Mouse (Mus musculus) intestine, embryonic 14.5 days (tissue): ENCODE results near the gene Tdrd5. TPM values are rescaled to one million over a fixed set of nuclear protein-coding genes. Genes with fewer than 3 reads are reported as not detected.

Experiments used
- ATAC-seq: fragments of 200-750 bp; cut with Nextera tagmentation; replicated peaks from 2 replicates; pipeline ENCODE4 v1.8.0; 2017; ENCODE audit warnings: low read depth, moderate number of reproducible peaks, moderate TSS enrichment, moderate library complexity; ENCODE audit not compliant: low FRiP score, low TSS enrichment
- DNase-seq: peaks from one replicate; pipeline ENCODE4 v3.0.0-alpha.2; 2018; ENCODE audit warnings: low spot score
- H3K27ac ChIP-seq: fragments of 300-500 bp; sonication (generic); 2 replicates; pipeline ENCODE4 v1.5.1; 2014; ENCODE audit warnings: low read depth, mild to moderate bottlenecking, control low read depth
- H3K27me3 ChIP-seq: fragments of 300-500 bp; sonication (generic); replicated peaks from 2 replicates; pipeline ENCODE4 v1.6.1; 2014; ENCODE audit warnings: low read length, control low read depth; ENCODE audit not compliant: control insufficient read depth, insufficient read depth
- H3K36me3 ChIP-seq: fragments of 300-500 bp; sonication (generic); 2 replicates; pipeline ENCODE4 v1.6.1; 2014; ENCODE audit warnings: low read length, control low read depth; ENCODE audit not compliant: control insufficient read depth, insufficient read depth
- H3K4me1 ChIP-seq: fragments of 300-500 bp; sonication (generic); replicated peaks from 2 replicates; pipeline ENCODE4 v1.6.1; 2014; ENCODE audit warnings: low read length, control low read depth, mixed read lengths; ENCODE audit not compliant: control insufficient read depth, insufficient read depth
- H3K4me2 ChIP-seq: fragments of 300-500 bp; sonication (generic); 2 replicates; pipeline ENCODE4 v1.6.1; 2014; ENCODE audit warnings: low read length
- H3K4me3 ChIP-seq: fragments of 300-500 bp; sonication (generic); 2 replicates; pipeline ENCODE4 v1.5.1; 2014; ENCODE audit warnings: low read depth, low read length, control low read depth, mixed read lengths
- H3K9ac ChIP-seq: fragments of 300-500 bp; sonication (generic); 2 replicates; pipeline ENCODE4 v1.6.1; 2014; ENCODE audit warnings: mild to moderate bottlenecking, low read length
- H3K9me3 ChIP-seq: fragments of 300-500 bp; sonication (generic); 2 replicates; pipeline ENCODE4 v1.6.1; 2016; ENCODE audit warnings: low read length, control low read depth; ENCODE audit not compliant: control insufficient read depth
- WGBS: fragments of 180-500 bp; shearing (Covaris S2); extraction: QIAGEN DNeasy Blood & Tissue Kit; methylation state at CpG from one replicate; pipeline ENCODE4 v1.1.7; 2014; 5-methylcytosine and 5-hydroxymethylcytosine counted together
- polyA plus RNA-seq: library from polyadenylated mRNA; unstranded; fragments of >200 nt; fragmentation: Nextera tagmentation; extraction: Ambion mirVana; gene quantifications from 2 replicates; pipeline ENCODE4 v1.2.1, GENCODE M21; 2014

Tdrd5 gene
- polyA plus RNA-seq, 1 experiment from 2014 or later = 0.89 TPM

GRCm38 (mm10) chr1:156218573-156218972, 84.9 kb downstream of the Tdrd5 start:
- H3K4me3 ChIP-seq = no peak overlapping the region
- no peak overlapping the region for H3K9ac ChIP-seq
- no peaks in the 10 kb centered on the region for H3K36me3 ChIP-seq
- DNase-seq (no peak), ATAC-seq (no peak)
- no peaks in the 10 kb centered on the region for H3K27me3 ChIP-seq
- H3K4me2 ChIP-seq = no peak overlapping the region
- H3K27ac ChIP-seq = no peak overlapping the region
- no peaks in the 10 kb centered on the region for H3K9me3 ChIP-seq
- no peaks in the 10 kb centered on the region; the same call in 1 of the 2 replicates for H3K4me1 ChIP-seq
- 71% methylated on average over 2 of the region's 2 CpGs for WGBS

GRCm38 (mm10) chr1:156217941-156218340, 85.5 kb downstream of the Tdrd5 start:
- H3K9me3 ChIP-seq = no peaks in the 10 kb centered on the region
- no peak overlapping the region for H3K4me3 ChIP-seq
- H3K9ac ChIP-seq = no peak overlapping the region
- H3K27me3 ChIP-seq = no peaks in the 10 kb centered on the region
- no peak for ATAC-seq
- no peaks in the 10 kb centered on the region for H3K36me3 ChIP-seq
- DNase-seq = no peak
- H3K4me1 ChIP-seq = no peaks in the 10 kb centered on the region; the same call in 1 of the 2 replicates
- 55% methylated on average over 8 of the region's 8 CpGs for WGBS
- no peak overlapping the region for H3K27ac ChIP-seq
- H3K4me2 ChIP-seq = no peak overlapping the region

GRCm38 (mm10) chr1:156217393-156217792, 86.1 kb downstream of the Tdrd5 start:
- Histone ChIP-seq H3K4me1 (no peaks in the 10 kb centered on the region; the same call in 1 of the 2 replicates), H3K4me2 (no peak overlapping the region), H3K27ac (no peak overlapping the region), H3K36me3 (no peaks in the 10 kb centered on the region), H3K9ac (no peak overlapping the region), H3K9me3 (no peaks in the 10 kb centered on the region), H3K4me3 (no peak overlapping the region), H3K27me3 (no peaks in the 10 kb centered on the region)
- peak; percentile 54 for DNase-seq
- ATAC-seq = peak; percentile 60; the same call in 1 of the 2 replicates
- WGBS = 20% methylated on average over 3 of the region's 3 CpGs

- DNase-seq = no peak
- 78% methylated on average over 4 of the region's 4 CpGs for WGBS
- Histone ChIP-seq H3K36me3 (no peaks in the 10 kb centered on the region), H3K4me3 (no peak overlapping the region), H3K9me3 (no peaks in the 10 kb centered on the region), H3K27ac (no peak overlapping the region), H3K4me1 (no peaks in the 10 kb centered on the region; the same call in 1 of the 2 replicates), H3K4me2 (no peak overlapping the region), H3K9ac (no peak overlapping the region), H3K27me3 (no peaks in the 10 kb centered on the region)
- ATAC-seq = no peak
These were observed 87.2 kb downstream of the Tdrd5 start for GRCm38 (mm10) chr1:156216249-156216648.

- ATAC-seq (no peak), DNase-seq (no peak)
- H3K36me3 ChIP-seq = no peaks in the 10 kb centered on the region
- H3K9ac ChIP-seq = no peak overlapping the region
- no peak overlapping the region for H3K4me2 ChIP-seq
- no peak overlapping the region for H3K27ac ChIP-seq
- no peaks in the 10 kb centered on the region; the same call in 1 of the 2 replicates for H3K4me1 ChIP-seq
- H3K27me3 ChIP-seq = no peaks in the 10 kb centered on the region
- no peak overlapping the region for H3K4me3 ChIP-seq
- 82% methylated on average over 8 of the region's 8 CpGs for WGBS
- H3K9me3 ChIP-seq = no peaks in the 10 kb centered on the region
These were observed 88.8 kb downstream of the Tdrd5 start for GRCm38 (mm10) chr1:156214651-156215050.

GRCm38 (mm10) chr1:156212923-156213322, 90.5 kb downstream of the Tdrd5 start:
- ATAC-seq = no peak
- no peak for DNase-seq
- H3K4me3 ChIP-seq = no peak overlapping the region
- H3K27me3 ChIP-seq = no peaks in the 10 kb centered on the region
- no peak overlapping the region for H3K9ac ChIP-seq
- no peak overlapping the region for H3K4me2 ChIP-seq
- 82% methylated on average over 5 of the region's 5 CpGs for WGBS
- no peaks in the 10 kb centered on the region for H3K36me3 ChIP-seq
- H3K4me1 ChIP-seq = no peaks in the 10 kb centered on the region; the same call in 1 of the 2 replicates
- H3K9me3 ChIP-seq = no peaks in the 10 kb centered on the region
- no peak overlapping the region for H3K27ac ChIP-seq

GRCm38 (mm10) chr1:156211809-156212317, 91.6 kb downstream of the Tdrd5 start:
- DNase-seq = no peak
- Histone ChIP-seq H3K4me3 (no peak overlapping the region), H3K27ac (no peak overlapping the region), H3K4me1 (no peaks in the 10 kb centered on the region), H3K36me3 (no peaks in the 10 kb centered on the region), H3K9me3 (no peaks in the 10 kb centered on the region), H3K27me3 (peaks cover 7% of the 10 kb centered on the region; the same call in 1 of the 2 replicates), H3K9ac (no peak overlapping the region), H3K4me2 (no peak overlapping the region)
- WGBS = 70% methylated on average over 6 of the region's 6 CpGs
- ATAC-seq = no peak

Other genes with a start within 250 kb of the Tdrd5 start
- gene Fam163a, start 98.6 kb downstream of the Tdrd5 start, polyA plus RNA-seq = 7.8 and 9.8 TPM in 2 replicates
- 0.05 TPM in 1 of 2 replicates, not detected in the other for gene Nphs2, start 7.1 kb upstream of the Tdrd5 start, polyA plus RNA-seq
- 1,082 and 1,089 TPM in 2 replicates for gene Gm2000, start 62.4 kb upstream of the Tdrd5 start, polyA plus RNA-seq
- 0.12 and 0.27 TPM in 2 replicates for gene Axdnd1, start 117.5 kb upstream of the Tdrd5 start, polyA plus RNA-seq
- 62.7 and 64.0 TPM in 2 replicates for gene Soat1, start 170.7 kb upstream of the Tdrd5 start, polyA plus RNA-seq
- gene Gm10031, start 220.3 kb upstream of the Tdrd5 start, polyA plus RNA-seq = 0.39 and 0.69 TPM in 2 replicates